Mouse (Mus musculus): ENCODE results near the gene Bicdl1.

DNA sequence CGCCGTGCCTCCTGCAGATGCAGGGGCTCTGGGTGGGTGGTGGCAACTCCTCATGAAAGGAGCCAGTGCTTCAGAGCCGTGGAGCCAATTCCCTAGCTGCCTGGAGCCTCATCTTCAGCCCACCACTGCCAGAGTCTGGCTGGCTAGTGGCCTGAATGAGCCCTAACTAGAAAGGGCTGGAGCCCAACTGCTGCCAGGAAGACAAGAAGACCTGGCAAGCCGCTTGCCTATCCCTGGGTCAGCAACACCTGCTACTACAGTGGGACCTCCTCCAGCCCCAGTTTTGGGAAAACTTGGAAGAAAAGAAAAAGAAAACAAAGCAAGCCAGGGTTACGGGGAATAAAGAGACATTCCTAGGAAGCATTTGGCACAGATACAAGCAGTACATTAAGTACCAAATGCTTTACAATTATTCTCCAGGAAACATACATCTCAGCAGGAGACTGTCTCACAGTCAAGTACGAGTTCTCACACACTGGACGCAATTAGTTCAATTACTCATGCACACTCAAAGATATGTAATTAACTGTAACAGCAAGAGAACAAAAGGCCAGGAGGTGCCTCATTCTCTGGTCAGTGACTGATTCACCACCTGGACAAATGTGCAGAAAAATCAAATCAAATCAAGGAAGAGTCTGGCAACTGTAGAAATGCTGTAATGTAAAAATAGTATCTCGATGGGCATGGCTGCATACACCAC lies 64.9 kb downstream of the Bicdl1 start:
- TF ChIP-seq CTCF (IDR thresholded peaks at IDR 0.05; ENCODE audit: control insufficient read depth, insufficient read depth, insufficient read length) (no peak), MAX (IDR thresholded peaks at IDR 0.05) (no peak), MYOG (IDR thresholded peaks at IDR 0.05; ENCODE audit: control insufficient read depth, extremely low read depth, insufficient read length) (no peak), USF1 (IDR thresholded peaks at IDR 0.05; ENCODE audit: low read depth) (no peak), FOSL1 (IDR thresholded peaks at IDR 0.05; ENCODE audit: insufficient read depth, low read length, poor library complexity, severe bottlenecking) (no peak), CEBPB (IDR thresholded peaks at IDR 0.05; ENCODE audit: low read depth) (no peak)
